Mouse (Mus musculus): ENCODE data around the gene Gm20388.

- TF ChIP-seq CTCF (IDR thresholded peaks at IDR 0.05; ENCODE audit: insufficient read depth, low read depth, low read length) = no peak
- no peak for TF ChIP-seq POLR2A (IDR thresholded peaks at IDR 0.05; ENCODE audit: insufficient read depth, low read depth, low read length)
Observed at GRCm38 (mm10) chr8:123292281-123292680, 3381.6 kb downstream of the Gm20388 start.

Data from olfactory bulb, adult 2 months (tissue).